Mouse (Mus musculus) embryonic facial prominence, embryonic 12.5 days (tissue): ENCODE measurements at regions not wholly inside any gene's neighbourhood (a gene's known extent, or its start where the extent isn't known, plus 50 kb on each side); places are given as distances from the start of the nearest gene placed in this dataset.

Experiments used
- ATAC-seq: fragments of 200-750 bp; cut with Nextera tagmentation; 2 replicates; pipeline ENCODE4 v1.8.0; 2017; ENCODE audit not compliant: insufficient number of reproducible peaks, insufficient read depth, low FRiP score, low TSS enrichment
- H3K27ac ChIP-seq: fragments of 300-500 bp; sonication (generic); 2 replicates; pipeline ENCODE4 v1.5.1; 2016; ENCODE audit warnings: mild to moderate bottlenecking
- H3K27me3 ChIP-seq: fragments of 300-500 bp; sonication (generic); 2 replicates; pipeline ENCODE4 v1.6.1; 2016; ENCODE audit warnings: mild to moderate bottlenecking, moderate library complexity
- H3K36me3 ChIP-seq: fragments of 300-500 bp; sonication (generic); 2 replicates; pipeline ENCODE4 v1.6.1; 2016; ENCODE audit warnings: mild to moderate bottlenecking
- H3K4me1 ChIP-seq: fragments of 300-500 bp; sonication (generic); 2 replicates; pipeline ENCODE4 v1.6.1; 2016
- H3K4me2 ChIP-seq: fragments of 300-500 bp; sonication (generic); replicated peaks from 2 replicates; pipeline ENCODE4 v1.6.1; 2016; ENCODE audit warnings: mild to moderate bottlenecking, moderate library complexity
- H3K4me3 ChIP-seq: fragments of 300-500 bp; sonication (generic); 2 replicates; pipeline ENCODE4 v1.5.1; 2016; ENCODE audit warnings: mild to moderate bottlenecking
- H3K9ac ChIP-seq: fragments of 300-500 bp; sonication (generic); 2 replicates; pipeline ENCODE4 v1.6.1; 2016; ENCODE audit warnings: mild to moderate bottlenecking, moderate library complexity
- H3K9me3 ChIP-seq: fragments of 300-500 bp; sonication (generic); 2 replicates; pipeline ENCODE4 v1.6.1; 2016; ENCODE audit warnings: mild to moderate bottlenecking, moderate library complexity
- WGBS: fragments of 180-500 bp; shearing (Covaris S2); methylation state at CpG from one replicate; pipeline ENCODE4 v1.1.7; 2016; 5-methylcytosine and 5-hydroxymethylcytosine counted together

DNA sequence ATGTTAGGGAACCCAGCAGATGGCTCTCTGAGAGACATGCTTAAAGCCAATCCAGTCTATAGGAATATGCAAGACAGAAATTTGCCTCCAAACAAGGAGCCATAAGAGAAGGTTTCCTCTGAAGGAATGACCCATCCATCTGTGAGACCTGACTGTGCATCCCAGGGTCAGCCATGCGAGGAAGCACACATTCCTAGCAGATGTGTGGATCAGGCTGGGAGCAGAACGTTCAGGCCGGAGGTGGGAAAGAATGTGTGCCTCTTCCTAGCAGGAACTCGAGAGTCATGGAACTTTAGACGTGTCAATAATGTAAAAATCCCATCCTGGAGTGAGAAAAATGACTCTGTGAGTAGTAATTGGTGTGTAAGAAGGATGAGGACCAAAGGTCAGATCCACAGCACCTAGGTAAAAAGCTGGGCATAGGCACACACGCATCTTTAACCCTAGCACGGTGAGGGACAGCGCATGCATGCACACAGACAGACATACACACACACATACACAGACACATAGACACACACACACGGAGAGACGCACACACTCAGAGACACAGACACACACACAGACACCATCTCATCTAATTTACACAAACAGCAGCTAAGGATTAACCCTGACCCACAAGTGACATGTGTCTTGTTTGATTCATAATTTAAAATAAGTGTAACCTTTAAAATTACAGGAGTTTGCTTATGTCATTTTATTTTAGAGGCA, 51.5 kb upstream of the Etv6 start:
- no peak overlapping the region for H3K4me2 ChIP-seq
- H3K9ac ChIP-seq, result no peak overlapping the region
- no peak for ATAC-seq
- no peaks in the 10 kb centered on the region for H3K27me3 ChIP-seq
- WGBS, result 69% methylated on average over 10 of the region's 10 CpGs
- no peak overlapping the region for H3K4me3 ChIP-seq
- no peaks in the 10 kb centered on the region for H3K9me3 ChIP-seq
- H3K36me3 ChIP-seq, result no peaks in the 10 kb centered on the region
- no peaks in the 10 kb centered on the region for H3K4me1 ChIP-seq
- H3K27ac ChIP-seq, result no peak overlapping the region

DNA sequence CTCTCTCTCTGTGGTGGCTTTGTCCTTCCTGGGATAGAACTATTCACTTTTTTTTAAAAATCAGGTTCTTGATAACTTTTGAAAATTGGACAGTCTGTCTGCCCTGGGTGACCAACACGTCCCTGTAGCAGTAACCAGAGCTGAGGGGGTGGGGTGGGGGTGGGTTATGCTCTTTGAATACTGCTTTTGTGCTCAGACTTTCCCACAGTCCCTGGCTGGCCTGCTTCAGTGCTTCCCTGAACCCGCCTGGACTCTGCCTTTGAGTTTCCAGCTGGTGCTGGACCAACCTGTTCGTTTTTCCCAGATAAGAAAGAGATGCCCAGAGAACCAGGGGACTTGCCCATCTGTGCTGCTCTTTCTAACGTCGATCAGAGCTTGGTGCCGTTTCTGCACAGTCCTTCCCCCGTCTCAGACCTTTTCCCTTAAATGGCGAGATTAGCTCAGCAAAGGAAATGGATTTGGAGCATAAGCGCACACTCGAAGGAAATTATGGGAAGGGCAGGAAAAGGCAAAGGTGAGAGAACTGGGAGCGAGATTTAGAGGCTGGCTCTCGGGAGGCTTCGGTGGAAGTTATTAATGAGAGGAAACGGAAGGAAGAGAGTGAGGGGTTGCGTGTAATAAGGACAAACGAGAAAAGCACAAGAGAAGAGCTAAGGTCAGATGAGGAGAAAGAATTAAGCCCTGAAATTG, 50.7 kb upstream of the Etv6 start:
- Histone ChIP-seq H3K4me2 (peak overlapping the region; percentile 10; the same call in 1 of the 2 replicates), H3K27me3 (no peaks in the 10 kb centered on the region), H3K4me3 (no peak overlapping the region), H3K9me3 (no peaks in the 10 kb centered on the region), H3K27ac (no peak overlapping the region), H3K36me3 (no peaks in the 10 kb centered on the region), H3K9ac (no peak overlapping the region), H3K4me1 (no peaks in the 10 kb centered on the region)
- ATAC-seq, result no peak
- WGBS, result 17% methylated on average over 16 of the region's 16 CpGs
